Comparison of ENCODE assay signal across 15 mouse cellular contexts in the genomic region with DNA sequence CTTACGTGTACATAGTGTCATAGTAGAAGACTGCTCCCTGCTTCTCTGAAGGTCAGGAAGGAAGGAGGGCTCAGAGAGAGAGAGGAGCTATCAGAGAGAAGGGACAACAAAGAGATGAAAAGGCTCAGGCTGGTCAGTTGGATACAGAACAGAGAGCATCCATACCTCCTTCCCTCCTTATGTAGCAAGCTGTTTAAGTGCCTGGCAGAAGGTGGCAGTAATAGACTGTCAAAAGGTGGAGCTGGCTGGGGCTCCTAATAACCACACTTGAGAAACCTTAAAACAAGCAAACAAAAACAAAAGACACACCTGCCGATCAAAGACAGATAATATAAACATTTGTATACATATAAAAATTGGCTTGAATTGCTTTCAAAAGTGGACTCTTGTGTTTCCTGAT. TPM values are rescaled to one million over a fixed set of nuclear protein-coding genes. Genes with fewer than 3 reads are reported as not detected.
DNase-seq lines count a peak whose midpoint lies in the region; ATAC-seq and TF ChIP-seq lines count a peak whose summit lies in the region.
"Had no signal": no experiment of that assay in that cellular context is flagged by ENCODE, and none has a peak within 500 bp of the region (broad histone marks: within the 10 kb centered on the region; RNA-seq: fewer than 3 reads in every experiment).

No protein-coding gene starts in this region.

- H3K27ac ChIP-seq in hindbrain, embryonic 13.5 days = no peak overlapping the region
- H3K27ac ChIP-seq in hindbrain, embryonic 12.5 days = no peak overlapping the region
- H3K27ac ChIP-seq in kidney, embryonic 16.5 days (ENCODE audit: low read length) = no peak overlapping the region
- H3K27ac ChIP-seq: heart, adult 2 months; limb, embryonic 12.5 days had no signal

- DNase-seq in 416B (ENCODE audit: low read depth) = peak; percentile 12
- DNase-seq in brain, embryonic 14.5 days (ENCODE audit: low read depth) = peak; percentile 78
- no peak for DNase-seq in gastrocnemius, adult 8-10 months (ENCODE audit: low spot score in 2 of 2)
- DNase-seq in adrenal gland, postnatal 25 days = no peak
- DNase-seq: heart, adult 2 months; kidney, postnatal 36 days had no signal

- H3K36me3 ChIP-seq in hindbrain, embryonic 13.5 days = no peaks in the 10 kb centered on the region
- H3K36me3 ChIP-seq in hindbrain, embryonic 12.5 days = no peaks in the 10 kb centered on the region
- no peaks in the 10 kb centered on the region for H3K36me3 ChIP-seq in kidney, embryonic 16.5 days (ENCODE audit: insufficient read depth, low read length)
- H3K36me3 ChIP-seq: limb, embryonic 12.5 days had no signal

- no peak overlapping the region for H3K4me2 ChIP-seq in hindbrain, embryonic 13.5 days
- H3K4me2 ChIP-seq in hindbrain, embryonic 12.5 days (replicated peaks) = no peak overlapping the region
- H3K4me2 ChIP-seq in kidney, embryonic 16.5 days (replicated peaks; ENCODE audit: low read depth, low read length) = no peak overlapping the region
- H3K4me2 ChIP-seq: limb, embryonic 12.5 days had no signal

- WGBS in hindbrain, embryonic 13.5 days = 70% methylated on average over 2 of the region's 2 CpGs
- 72% methylated on average over 2 of the region's 2 CpGs for WGBS in hindbrain, embryonic 12.5 days
- WGBS in kidney, embryonic 16.5 days = 50% methylated on average over 2 of the region's 2 CpGs

- no peaks in the 10 kb centered on the region for H3K9me3 ChIP-seq in hindbrain, embryonic 13.5 days
- H3K9me3 ChIP-seq in hindbrain, embryonic 12.5 days (replicated peaks) = no peaks in the 10 kb centered on the region
- H3K9me3 ChIP-seq in kidney, embryonic 16.5 days (ENCODE audit: low read length) = no peaks in the 10 kb centered on the region
- H3K9me3 ChIP-seq: limb, embryonic 12.5 days had no signal

- TF ChIP-seq CTCF in brain, embryonic 14.5 days (IDR thresholded peaks at IDR 0.05; ENCODE audit: borderline replicate concordance, extremely low read depth, insufficient read depth, insufficient read length) = peak; percentile 48; the same call in 1 of the 2 replicates

- ATAC-seq in hindbrain, embryonic 13.5 days (ENCODE audit: low FRiP score) = peak; percentile 69; the same call in 1 of the 2 replicates
- no peak for ATAC-seq in hindbrain, embryonic 12.5 days (ENCODE audit: low FRiP score)
- ATAC-seq in megakaryocyte-erythroid progenitor cell, adult 5-6 weeks (replicated peaks; ENCODE audit: low FRiP score, low TSS enrichment, poor library complexity, severe bottlenecking) = peak; percentile 61; the same call in 1 of the 2 replicates
- no peak for ATAC-seq in kidney, embryonic 16.5 days (ENCODE audit: low FRiP score, low TSS enrichment)
- ATAC-seq: activated CD4-positive, CD25-positive, alpha-beta regulatory T cell, adult 4 months had no signal

- no peaks in the 10 kb centered on the region for H3K27me3 ChIP-seq in hindbrain, embryonic 13.5 days
- no peaks in the 10 kb centered on the region for H3K27me3 ChIP-seq in hindbrain, embryonic 12.5 days
- no peaks in the 10 kb centered on the region for H3K27me3 ChIP-seq in kidney, embryonic 16.5 days (ENCODE audit: insufficient read depth, low read length)
- H3K27me3 ChIP-seq: limb, embryonic 12.5 days had no signal

- no peaks in the 10 kb centered on the region for H3K4me1 ChIP-seq in hindbrain, embryonic 13.5 days (replicated peaks)
- no peaks in the 10 kb centered on the region for H3K4me1 ChIP-seq in hindbrain, embryonic 12.5 days
- H3K4me1 ChIP-seq in kidney, embryonic 16.5 days (ENCODE audit: insufficient read depth, low read length) = no peaks in the 10 kb centered on the region
- H3K4me1 ChIP-seq: limb, embryonic 12.5 days had no signal

- no peak overlapping the region for H3K9ac ChIP-seq in hindbrain, embryonic 13.5 days
- no peak overlapping the region for H3K9ac ChIP-seq in hindbrain, embryonic 12.5 days
- H3K9ac ChIP-seq in kidney, embryonic 16.5 days (replicated peaks; ENCODE audit: low read length) = no peak overlapping the region
- H3K9ac ChIP-seq: limb, embryonic 12.5 days had no signal

- no peak overlapping the region for H3K4me3 ChIP-seq in hindbrain, embryonic 13.5 days
- H3K4me3 ChIP-seq in hindbrain, embryonic 12.5 days = no peak overlapping the region
- H3K4me3 ChIP-seq in kidney, embryonic 16.5 days (ENCODE audit: low read length) = no peak overlapping the region
- H3K4me3 ChIP-seq: erythroblast, embryonic 14.5 days; heart, adult 2 months; limb, embryonic 12.5 days had no signal

- TF ChIP-seq POLR2A in brain, embryonic 14.5 days (IDR thresholded peaks at IDR 0.05; ENCODE audit: borderline replicate concordance, extremely low read depth, insufficient read depth, insufficient read length, poor library complexity, severe bottlenecking) = no peak

RNA-seq across cellular contexts. Expression of a gene that starts 14.0 kb away (rescaled TPM):
- polyA plus RNA-seq in hindbrain, embryonic 13.5 days (2015; fragmentation: Nextera tagmentation; extraction: Ambion mirVana) = 0.14 TPM in 1 of 2 replicates, not detected in the other
- not detected in 2 replicates for polyA plus RNA-seq in hindbrain, embryonic 12.5 days (2016; fragmentation: Nextera tagmentation; extraction: Ambion mirVana)
- polyA plus RNA-seq in brain, embryonic 14.5 days (2012; rRNA removed) = not detected in 2 replicates
- not detected in 2 replicates for total RNA-seq in megakaryocyte-erythroid progenitor cell, adult 5-6 weeks (2014; fragmentation: Nextera tagmentation)
- not detected in 2 replicates for total RNA-seq in megakaryocyte-erythroid progenitor cell, adult 5-6 weeks (2017)
- not detected for total RNA-seq in gastrocnemius, adult 8-10 months (2022)
- not detected in 2 replicates for total RNA-seq in adrenal gland, postnatal 25 days (2021)
- polyA plus RNA-seq in kidney, embryonic 16.5 days (2015; fragmentation: Nextera tagmentation; extraction: Ambion mirVana) = not detected in 2 replicates
- total RNA-seq: heart, adult 2 months; hematopoietic stem cell, adult 5-6 weeks had no signal
- polyA plus RNA-seq: activated CD4-positive, CD25-positive, alpha-beta regulatory T cell, adult 4 months; erythroblast, embryonic 14.5 days; heart, adult 2 months; limb, embryonic 12.5 days; lung, embryonic 16.5 days had no signal

RNA-seq across cellular contexts. Expression of a gene that starts 14.0 kb away (rescaled TPM):
- polyA plus RNA-seq in hindbrain, embryonic 13.5 days (2015; fragmentation: Nextera tagmentation; extraction: Ambion mirVana) = 10.8 and 14.5 TPM in 2 replicates
- polyA plus RNA-seq in hindbrain, embryonic 12.5 days (2016; fragmentation: Nextera tagmentation; extraction: Ambion mirVana) = 12.3 and 14.5 TPM in 2 replicates
- 12.8 and 13.1 TPM in 2 replicates for polyA plus RNA-seq in brain, embryonic 14.5 days (2012; rRNA removed)
- total RNA-seq in megakaryocyte-erythroid progenitor cell, adult 5-6 weeks (2014; fragmentation: Nextera tagmentation) = 29.4 and 30.3 TPM in 2 replicates
- total RNA-seq in megakaryocyte-erythroid progenitor cell, adult 5-6 weeks (2017) = 19.1 and 26.2 TPM in 2 replicates
- 1 to 10 TPM; 7.9 to 8.7 (median 8.2) TPM for total RNA-seq in gastrocnemius, adult 8-10 months (2022)
- 9.7 and 19.1 TPM in 2 replicates for total RNA-seq in adrenal gland, postnatal 25 days (2021)
- 8.9 and 10.5 TPM in 2 replicates for polyA plus RNA-seq in kidney, embryonic 16.5 days (2015; fragmentation: Nextera tagmentation; extraction: Ambion mirVana)

Comparison
In these comparisons a context has a peak if more than half of its experiments do, and no peak if none do; other contexts are left out.
1. ATAC-seq: peak in hindbrain, embryonic 13.5 days (single experiment) and megakaryocyte-erythroid progenitor cell, adult 5-6 weeks (single experiment); none in hindbrain, embryonic 12.5 days (single experiment) and kidney, embryonic 16.5 days (single experiment).
2. DNase-seq: peak in 416B (single experiment) and brain, embryonic 14.5 days (single experiment); none in gastrocnemius, adult 8-10 months (0 of 2) and adrenal gland, postnatal 25 days (single experiment).